Mouse (Mus musculus): ENCODE measurements around the gene Fig4.

GRCm38 (mm10) chr10:41183975-41184374 lies 119.1 kb downstream of the Fig4 start:
- no peak for TF ChIP-seq CTCF (IDR thresholded peaks at IDR 0.05; ENCODE audit: borderline replicate concordance, control insufficient read depth, extremely low read depth, insufficient read depth, low read length, poor library complexity)
- no peak for TF ChIP-seq POLR2A (IDR thresholded peaks at IDR 0.05; ENCODE audit: control insufficient read depth, extremely low read depth, insufficient read depth, low read length, poor library complexity)
